Mouse (Mus musculus) heart, postnatal 10 days (tissue): Measurements from ENCODE around the gene Il34. TPM values are rescaled to one million over a fixed set of nuclear protein-coding genes. Genes with fewer than 3 reads are reported as not detected.
A peak's percentile ranks its signal among the peaks of the same experiment; 100 is the strongest.
"Not testable (repeated sequence)": the region's sequence is repeated elsewhere in the genome, so short reads cannot be mapped to it uniquely, and the experiment has no call there.

Experiments
- DNase-seq, 2 experiments: peaks; one replicate each; pipeline ENCODE4 v3.0.0; 2021
- intact Hi-C: fragments of 180-260 bp; cut with DNase I; formaldehyde crosslinking; loops from one replicate; pipeline ENCODE4 v1.15.1; 2025
- total RNA-seq, 2 experiments: library from RNA; stranded (reverse); gene quantifications; 2 replicates each; pipeline ENCODE4 v1.2.3; 2021

Gene Il34
- total RNA-seq, 2 experiments from 2014 or later = 5.1 to 8.1 TPM

DNA sequence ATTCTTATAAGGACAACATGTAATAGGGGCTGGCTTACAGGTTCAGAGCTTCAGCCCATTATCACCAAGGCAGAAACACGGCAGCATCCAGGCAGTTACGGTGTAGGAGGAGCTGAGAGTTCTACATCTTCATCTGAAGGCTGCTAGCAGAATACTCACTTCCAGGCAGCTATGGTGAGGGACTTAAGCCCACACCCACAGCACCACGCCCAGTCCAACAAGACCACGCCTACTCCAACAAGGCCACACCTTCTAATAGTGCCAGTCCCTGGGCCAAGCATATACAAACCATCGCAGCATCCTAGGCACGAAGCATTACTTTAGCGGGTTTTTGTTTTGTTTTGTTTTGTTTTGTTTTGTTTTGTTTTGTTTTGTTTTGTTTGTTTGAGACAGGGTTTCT, 19.2 kb downstream of the Il34 start:
- DNase-seq, intact Hi-C loops: not testable (repeated sequence)

DNA sequence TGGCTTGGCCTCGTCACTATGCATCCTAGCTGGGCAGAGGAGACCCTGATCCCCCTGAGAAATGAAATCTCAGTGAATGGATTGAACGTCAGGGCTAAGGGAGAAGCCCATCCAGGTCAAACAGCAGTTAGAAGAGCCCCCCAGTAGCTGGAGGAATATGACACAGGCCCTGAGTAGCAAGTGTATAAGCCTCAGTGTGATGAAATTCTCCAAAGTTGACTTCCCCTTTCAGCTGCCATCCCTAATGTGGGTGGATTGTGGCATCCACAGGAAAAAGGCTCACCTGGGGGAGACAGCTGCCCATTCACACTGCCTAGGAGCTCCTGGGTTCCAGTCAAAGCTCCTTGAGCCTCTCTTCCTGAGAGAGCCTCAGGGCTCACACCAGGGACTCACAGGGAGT, 20.4 kb downstream of the Il34 start:
- intact Hi-C loops = no loop called here
- no peak for DNase-seq

DNA sequence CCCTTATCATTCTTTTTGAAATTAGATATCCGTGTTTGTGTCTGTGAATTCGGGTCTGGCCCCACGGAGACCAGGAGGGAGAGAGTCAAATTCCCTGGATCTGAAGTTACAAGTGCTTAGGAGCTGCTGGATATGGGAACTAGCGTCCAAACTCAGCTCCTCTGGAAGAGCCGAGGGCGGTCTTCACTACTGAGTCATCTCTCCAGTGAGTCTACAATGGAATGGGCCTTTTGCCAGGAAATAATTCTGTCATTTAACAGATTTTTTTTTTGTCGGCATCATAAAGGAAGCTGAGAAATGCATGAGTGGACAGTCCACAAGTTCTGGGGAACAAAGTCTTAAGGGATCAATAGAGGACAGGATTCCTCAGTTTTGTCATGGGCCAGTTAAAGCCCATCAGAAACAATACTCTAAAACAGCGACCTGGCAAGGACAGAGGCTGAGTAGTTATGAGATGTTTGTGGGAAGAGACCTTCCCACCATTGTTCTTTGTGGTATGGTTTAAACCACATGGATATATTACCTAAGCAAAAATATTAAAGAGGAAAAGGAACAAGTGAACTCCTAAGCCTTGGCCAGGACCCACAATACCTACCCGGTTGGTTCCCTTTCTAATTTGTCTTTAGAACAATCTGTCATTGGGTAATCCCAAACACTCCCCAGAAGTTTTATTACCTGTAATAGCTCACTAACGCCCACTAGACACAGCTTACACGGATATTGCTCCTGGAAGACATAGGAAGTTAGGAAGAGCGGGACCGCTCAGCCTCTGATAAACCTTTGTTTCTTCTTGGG, 25.6 kb downstream of the Il34 start:
- intact Hi-C loops = no loop called here
- DNase-seq = peak; percentile 23 to 36

DNA sequence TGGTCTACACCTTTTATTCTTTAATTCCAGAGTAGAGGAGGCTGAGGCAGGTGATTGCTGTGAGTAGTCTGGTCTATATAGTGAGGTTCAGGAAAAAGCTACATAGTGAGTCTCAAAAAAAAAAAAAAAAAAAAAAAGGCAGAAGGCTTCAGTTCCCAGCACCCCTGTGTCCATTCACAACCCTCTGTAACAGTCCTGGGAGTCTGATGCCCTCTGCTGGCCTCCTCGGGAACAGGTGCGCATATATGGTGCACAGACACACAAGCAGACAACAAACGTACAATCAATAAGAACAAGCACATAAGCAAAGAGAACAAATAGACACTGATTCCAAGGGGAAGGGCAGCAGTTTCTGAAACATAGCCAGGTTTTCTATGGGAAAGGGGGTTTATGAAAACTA, 29.4 kb downstream of the Il34 start:
- intact Hi-C loops = no loop called here
- no peak for DNase-seq

DNA sequence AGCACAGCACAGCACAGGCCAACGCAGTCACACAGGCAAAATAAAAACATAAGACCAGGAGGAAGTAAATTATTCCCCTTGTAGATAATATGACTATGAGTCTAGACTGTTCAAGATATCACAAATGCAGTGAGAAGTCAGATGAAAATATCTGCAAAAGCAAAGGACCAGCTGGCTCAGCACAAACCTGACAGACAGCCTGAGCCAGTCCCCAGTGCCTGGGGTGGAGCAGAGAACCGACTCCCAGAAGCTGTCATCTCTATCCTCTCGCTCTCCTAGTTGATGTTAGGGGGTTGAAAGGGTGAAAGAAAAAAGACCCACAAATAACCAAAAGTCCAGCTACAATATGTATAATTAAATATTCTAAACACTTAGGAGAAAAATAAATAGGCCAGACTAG, 30.0 kb downstream of the Il34 start:
- intact Hi-C loops = no loop called here
- peak in 1 of 2 experiments; percentile 22 for DNase-seq

DNA sequence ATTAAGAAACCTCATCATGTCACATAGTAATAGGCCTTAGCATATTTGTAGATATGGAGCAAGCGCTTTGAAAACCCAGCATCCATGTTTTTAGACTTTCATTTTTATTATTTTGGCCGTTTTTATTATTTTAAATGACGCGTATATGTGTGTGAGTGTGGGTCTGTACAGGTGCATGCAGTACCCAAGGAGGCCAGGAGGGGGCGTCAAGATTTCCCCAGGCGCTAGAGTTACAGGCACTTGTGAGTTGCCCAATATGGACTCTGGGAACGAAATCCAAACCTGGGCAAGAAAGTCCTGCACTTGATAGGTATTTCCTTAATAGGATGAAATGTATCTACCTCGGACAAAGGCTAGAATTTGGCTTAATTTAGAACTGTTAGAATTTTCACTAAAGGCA, 30.4 kb downstream of the Il34 start:
- intact Hi-C loops = no loop called here
- no peak for DNase-seq

DNA sequence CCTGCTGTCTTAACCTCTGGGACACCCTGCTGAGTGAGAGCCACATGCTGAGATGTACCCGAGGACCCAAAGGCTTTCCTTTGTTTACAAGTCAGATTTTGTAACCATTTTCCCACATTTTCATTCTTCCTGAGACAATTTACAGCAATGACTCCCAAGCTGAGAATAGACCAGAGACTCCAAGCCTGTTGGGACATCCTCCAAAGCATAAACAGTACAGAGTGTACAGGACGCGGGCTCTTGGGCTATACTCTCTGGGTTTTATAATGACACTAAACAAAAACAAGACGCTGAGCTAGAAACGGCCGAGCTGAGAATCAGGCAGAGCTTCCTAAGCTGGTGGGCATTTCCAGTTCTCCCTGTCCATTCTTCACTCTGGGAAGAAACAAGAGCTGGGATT, 31.0 kb downstream of the Il34 start:
- no peak for DNase-seq
- intact Hi-C loops = no loop called here

DNA sequence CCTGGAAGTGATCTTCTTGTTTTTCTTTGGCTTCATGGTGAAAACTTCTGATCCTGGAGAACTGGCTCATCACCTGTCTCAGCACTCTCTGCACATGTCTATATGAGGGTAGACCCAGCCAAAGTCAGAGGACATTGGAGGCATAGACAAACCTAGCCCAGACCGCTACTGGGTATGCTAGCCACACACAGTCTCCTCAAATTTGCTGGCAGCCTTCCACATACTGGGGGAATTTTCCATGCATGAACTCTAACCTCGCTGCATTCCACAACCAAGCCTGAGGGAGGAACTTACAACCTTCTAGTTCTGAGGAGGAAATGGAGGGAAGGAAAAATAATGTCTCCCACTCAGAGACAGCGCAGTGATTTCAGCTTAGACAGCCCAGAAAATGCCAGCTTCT, 31.7 kb downstream of the Il34 start:
- DNase-seq = no peak
- intact Hi-C loops = no loop called here

DNA sequence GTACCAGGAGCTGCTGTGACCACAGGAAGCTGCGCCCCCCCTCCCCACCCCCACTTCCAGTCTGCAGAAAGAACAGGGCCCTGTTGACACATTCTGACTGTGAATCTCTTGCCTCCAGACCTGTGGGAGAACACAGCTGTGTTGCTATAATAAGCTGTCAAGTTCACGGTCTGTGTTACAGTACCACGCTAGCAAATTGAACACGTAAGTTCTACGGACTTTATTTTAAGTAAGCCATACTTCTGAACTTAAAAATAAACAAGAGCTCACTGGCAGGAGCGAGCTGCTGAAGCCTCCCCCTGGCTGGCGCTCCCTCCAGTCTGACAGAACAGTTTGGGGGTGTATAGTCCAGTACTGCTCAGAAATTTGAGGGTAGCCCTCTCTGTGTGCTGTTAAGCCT, 33.3 kb downstream of the Il34 start:
- DNase-seq = peak in 1 of 2 experiments; percentile 21
- intact Hi-C loops = no loop called here

DNA sequence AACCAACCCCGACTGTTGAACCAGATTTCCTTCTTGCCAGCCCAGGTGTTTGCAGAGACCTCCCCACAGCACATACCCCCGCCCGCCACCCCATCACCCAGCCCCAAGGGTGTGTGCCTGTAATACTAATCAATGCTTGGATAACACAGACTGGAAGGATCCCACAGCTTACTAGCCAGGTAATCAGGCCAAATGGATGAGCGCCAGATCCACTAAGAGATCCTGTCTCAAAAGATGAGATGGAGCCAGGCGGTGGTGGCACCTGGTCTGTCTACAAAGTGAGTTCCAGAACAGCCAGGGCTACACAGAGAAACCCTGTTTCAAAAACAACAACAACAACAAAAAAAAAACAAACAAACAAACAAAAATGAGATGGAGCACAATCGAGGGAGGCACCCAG, 38.5 kb downstream of the Il34 start:
- DNase-seq = no peak
- intact Hi-C loops = no loop called here

DNA sequence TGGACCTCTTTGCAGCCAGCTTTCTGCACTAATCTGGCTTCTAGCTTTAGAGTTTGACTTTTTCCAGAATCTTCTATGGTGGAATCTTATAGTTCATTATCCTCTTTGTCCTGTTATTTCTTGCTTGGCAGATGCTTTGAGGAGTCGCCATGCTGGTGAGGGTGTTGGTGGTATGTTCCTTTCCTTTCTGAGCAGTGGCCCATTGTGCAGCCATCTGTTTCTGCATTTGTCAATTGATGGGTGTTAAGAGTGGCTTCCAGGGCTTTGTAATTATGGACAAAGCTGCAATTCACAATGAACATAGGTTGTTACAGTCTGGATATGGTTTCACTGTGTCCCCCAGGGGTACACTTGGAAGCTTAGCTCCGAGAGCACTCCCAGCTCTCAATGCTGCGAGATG, 41.1 kb downstream of the Il34 start:
- no peak for DNase-seq
- intact Hi-C loops = no loop called here

DNA sequence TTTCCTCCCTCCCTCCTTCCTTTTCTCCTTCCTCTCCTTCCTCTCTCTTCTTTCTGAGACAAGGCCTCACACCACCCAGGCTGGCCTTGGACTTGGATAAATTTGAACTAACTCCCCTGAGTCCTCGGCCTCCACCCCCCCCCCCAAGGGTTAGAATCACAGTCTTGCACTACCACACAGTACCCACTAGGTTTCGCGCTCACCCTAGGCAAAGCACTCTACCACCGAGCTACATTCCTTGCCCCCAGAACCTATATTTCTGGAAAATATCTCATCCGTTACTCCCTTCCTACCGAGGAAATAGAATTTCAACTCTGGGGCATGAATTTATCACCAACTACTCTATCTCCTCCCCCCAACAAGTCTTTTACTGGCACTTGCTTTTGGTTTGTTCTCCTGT, 43.7 kb downstream of the Il34 start:
- intact Hi-C loops = no loop called here
- peak in 1 of 2 experiments; percentile 24 for DNase-seq

DNA sequence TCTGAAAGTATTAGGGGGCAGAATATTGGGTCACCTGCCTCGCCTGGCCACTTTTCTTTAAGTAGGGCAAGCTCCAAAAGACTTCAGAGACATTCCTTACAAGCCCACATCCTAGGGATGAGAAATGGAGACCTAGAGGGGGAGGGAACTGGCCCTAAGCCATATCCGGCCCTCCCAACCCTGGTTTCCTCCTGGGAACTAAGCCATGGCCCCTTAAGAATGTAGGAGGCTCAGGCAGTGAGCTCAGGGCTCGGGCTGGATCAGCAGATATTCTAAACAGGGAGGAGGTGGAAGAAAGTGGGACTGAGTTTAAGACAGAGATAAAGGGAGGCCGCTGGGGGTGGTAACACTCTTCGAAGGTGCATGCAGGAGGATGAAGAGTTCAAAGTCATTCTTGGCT, 44.5 kb downstream of the Il34 start:
- DNase-seq = peak; percentile 78

DNA sequence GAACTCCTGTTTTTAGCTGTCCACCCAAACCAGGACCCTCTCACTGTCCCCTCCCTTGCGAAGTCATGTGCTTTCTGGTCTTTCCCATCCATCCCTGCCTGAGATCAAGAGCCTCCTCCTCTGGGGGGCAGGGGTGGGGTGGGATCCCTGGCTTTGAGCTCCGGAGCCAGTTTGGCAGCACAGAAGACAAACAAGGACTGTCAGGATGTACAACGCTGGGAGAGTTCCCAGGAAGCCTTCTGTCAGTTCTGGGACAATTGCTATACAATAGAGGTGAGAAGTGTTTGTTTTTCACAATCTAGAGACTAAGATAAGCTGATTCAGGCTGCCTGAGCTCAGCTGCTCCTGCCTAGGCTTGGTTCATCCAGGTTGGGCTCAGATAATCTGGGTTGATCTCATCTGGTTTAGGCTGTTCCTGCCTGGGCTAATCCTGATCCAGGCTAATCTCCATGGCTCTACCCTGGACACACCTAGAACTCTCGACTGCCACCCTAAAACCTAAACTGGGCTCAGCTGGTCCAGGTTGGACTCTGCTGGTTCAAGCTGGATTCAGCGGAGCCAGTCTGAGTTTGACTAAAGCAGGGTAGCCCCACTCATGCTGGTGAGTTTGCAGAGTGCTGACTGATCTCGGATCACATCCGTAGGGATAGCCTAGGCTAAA, 45.3 kb downstream of the Il34 start:
- DNase-seq = peak in 1 of 2 experiments; percentile 12
- intact Hi-C loops = no loop called here

More for the DNA sequence above, 44.5 kb downstream of the Il34 start:
- intact Hi-C loops = no loop called here

DNA sequence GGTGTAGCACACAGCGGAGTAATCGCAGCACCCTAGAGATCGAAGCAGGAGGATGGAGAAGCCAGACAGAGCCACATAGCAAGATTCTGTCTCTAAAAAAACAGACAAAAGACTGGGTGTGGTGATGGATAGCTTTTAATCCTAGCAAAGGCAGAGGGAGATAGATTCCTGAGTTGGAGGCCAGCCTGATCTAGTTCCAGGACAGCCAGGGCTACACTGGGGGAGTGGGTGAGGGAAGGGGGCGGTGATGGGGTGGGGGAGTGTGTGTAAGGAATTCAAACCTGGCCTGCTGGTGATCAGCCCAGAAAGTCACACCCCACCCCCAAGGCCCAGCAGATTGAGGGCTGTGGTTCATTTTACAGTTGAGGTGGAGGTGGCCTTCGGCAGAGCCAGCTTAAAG, 49.5 kb downstream of the Il34 start:
- no peak for DNase-seq

DNA sequence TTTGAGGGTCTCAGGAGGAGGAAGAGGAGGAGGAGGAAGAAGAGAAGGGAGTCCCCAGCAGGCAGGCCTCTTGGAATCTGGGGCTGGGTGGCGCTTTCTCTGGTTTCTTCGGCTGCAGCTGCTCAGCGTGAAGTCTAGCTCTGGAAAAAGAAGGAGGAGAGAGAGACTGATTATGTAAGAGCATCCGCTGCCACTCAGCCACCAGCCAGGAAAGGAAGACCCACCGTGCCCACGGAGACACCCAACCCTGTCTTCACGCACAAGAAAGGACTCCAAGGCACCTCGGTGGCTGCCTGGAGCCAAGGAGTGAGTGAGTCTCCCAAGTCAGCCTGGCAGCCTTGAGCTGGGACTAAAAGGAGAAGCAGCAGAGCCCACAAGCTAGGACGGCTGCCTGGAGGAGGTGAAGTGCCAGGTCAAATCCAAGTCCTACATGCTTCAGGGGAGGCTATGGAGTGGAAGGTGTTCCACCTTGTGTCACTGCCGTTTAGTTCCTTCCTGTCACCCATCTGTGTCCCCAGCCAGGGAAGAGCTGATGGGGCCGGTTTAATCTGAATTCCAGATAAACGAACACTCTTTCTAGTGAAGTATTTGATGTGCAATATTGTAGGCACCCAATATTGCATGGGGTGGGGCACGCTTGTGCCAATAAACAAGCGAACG, 50.1 kb downstream of the Il34 start:
- intact Hi-C loops = no loop called here
- no peak for DNase-seq

More for the DNA sequence above, 49.5 kb downstream of the Il34 start:
- intact Hi-C loops = no loop called here

DNA sequence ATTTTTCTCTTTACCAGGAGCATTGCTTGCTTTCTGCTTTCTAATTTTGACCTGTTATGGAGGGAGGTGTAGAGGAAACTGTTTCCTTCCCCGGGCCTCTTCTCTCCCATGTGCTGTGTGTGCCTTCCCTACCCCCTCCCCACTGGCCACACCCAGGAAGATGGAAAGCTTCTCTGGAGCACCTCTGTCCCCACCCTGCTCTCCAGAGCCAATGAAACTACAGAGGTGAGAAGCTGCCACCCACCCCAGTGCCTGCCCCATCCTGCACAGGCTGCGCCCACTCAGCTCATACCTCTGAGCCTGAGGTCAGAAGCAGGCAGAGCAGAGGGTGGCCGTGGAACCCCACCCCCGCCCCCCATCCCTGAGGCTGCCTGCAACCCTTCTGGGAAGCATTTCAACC, 51.0 kb downstream of the Il34 start:
- intact Hi-C loops = loop anchor here (5.0 kb wide), 2 partner anchors 88 to 218 kb away; no protein-coding TSS in a partner anchor
- no peak for DNase-seq

DNA sequence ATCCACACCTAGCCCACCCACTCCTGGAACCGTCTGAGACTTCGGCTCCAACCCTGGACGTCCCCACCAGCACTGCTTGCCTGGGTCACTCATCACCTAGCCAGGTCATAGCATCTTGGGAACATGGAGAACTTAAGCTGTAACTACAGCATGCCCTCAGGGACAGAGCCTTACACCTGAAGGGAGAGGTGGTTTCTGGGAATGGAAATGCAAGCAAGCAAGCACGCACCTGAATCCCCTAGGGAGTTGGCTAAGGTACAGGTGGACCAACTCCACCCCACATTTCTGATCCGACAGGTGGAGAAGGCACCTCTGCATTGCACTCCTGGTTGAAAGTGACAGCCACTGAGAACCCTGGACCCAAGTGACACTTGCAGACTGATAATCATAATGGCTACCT, 54.2 kb downstream of the Il34 start:
- intact Hi-C loops = loop anchor here (2.0 to 5.0 kb wide), 4 partner anchors 57 to 221 kb away; no protein-coding TSS in a partner anchor
- DNase-seq = no peak

DNA sequence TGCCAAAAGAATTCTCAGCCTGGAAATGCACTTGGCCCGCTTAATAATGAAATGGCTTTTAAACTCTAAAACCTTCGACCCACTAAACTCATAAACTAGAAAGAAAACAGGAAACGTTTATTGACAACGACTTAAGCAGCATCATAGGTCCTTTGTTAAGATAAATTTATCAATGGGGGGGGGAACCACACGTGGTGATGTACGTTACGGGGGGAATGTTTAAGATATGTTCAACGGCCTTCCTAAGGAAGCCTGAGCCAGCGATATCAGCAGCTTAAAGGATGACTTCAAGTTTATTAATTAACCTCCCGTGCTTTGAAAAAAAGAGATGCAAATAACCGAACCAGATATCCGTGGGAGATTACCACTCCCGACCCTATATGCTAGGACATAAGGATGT, 55.5 kb downstream of the Il34 start:
- DNase-seq = no peak
- intact Hi-C loops = loop anchor here (2.0 to 5.0 kb wide), 4 partner anchors 59 to 222 kb away; no protein-coding TSS in a partner anchor

DNA sequence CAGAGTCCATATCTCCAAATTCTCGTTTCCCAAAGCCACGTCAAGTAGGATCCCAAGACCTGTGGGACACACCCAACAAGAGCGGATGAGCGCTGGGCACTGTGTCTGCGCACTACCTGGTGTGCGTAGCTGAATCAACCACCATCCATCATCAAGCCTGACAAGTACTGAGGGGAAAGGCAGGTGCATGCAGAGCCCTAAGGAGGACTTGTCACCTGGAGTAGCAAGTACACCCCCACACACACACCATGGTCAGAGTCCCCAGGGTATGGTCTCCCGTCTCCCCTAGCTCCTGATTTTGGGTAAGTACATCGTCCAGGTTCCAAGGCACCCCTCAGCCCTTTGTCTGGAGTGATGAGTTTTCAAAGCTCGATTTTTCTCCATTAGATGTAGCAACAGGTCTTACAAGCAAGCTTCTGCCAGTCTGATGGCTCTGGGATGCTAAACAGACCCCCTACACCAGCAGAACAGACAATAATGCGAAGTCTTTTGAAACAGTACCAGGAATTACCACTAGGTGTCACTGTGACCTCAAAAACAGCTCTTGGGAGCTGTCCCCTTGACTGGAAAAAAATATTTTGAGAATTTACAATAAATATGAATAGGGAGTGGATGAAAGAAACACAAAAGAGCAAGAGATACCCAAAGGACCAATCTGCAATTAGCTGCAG, 56.1 kb downstream of the Il34 start:
- intact Hi-C loops = loop anchor here (2.0 to 5.0 kb wide), 6 partner anchors 59 to 343 kb away; partner anchors contain the start of genes Clec18a and Pdpr
- peak; percentile 60 to 83 for DNase-seq

DNA sequence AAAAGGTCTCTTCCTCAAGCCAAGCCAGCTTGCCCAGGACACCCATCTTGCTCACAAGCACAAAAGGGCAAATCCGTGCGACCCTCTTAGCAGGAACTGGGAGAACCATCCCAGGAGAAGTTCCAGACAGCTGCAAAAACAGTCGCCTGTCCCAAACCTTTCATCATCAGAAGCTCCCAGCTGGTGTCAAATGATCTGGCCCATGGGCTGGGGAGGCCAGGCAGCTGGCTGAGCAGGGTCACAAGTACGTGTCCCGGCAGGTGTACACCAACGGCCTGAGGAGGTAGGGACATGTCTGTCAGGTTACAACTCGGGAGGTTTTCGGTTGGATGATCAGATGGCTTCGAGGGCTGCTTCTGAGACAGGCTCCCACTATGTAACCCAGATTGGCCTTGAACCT, 59.1 kb downstream of the Il34 start:
- DNase-seq = no peak
- intact Hi-C loops = loop anchor here (5.0 kb wide), 2 partner anchors 331 to 346 kb away; partner anchors contain the start of genes Clec18a and Pdpr
